Mouse (Mus musculus) C2C12 (cell line): ENCODE results near the gene Insyn1.

ENCODE experiments used
- CTCF ChIP-seq: IDR thresholded peaks from one replicate; pipeline ENCODE4 v1.5.1; 2011; ENCODE audit not compliant: control insufficient read depth, insufficient read depth, insufficient read length
- USF1 ChIP-seq: IDR thresholded peaks from one replicate; pipeline ENCODE4 v1.6.1; 2011; ENCODE audit warnings: low read depth, mild to moderate bottlenecking, control low read depth, moderate library complexity

GRCm38 (mm10) chr9:58458341-58458740 is 30.1 kb upstream of the Insyn1 start:
- TF ChIP-seq CTCF (no peak), USF1 (no peak)
